ENCODE assay signal across 8 mouse cellular contexts in the genomic region with DNA sequence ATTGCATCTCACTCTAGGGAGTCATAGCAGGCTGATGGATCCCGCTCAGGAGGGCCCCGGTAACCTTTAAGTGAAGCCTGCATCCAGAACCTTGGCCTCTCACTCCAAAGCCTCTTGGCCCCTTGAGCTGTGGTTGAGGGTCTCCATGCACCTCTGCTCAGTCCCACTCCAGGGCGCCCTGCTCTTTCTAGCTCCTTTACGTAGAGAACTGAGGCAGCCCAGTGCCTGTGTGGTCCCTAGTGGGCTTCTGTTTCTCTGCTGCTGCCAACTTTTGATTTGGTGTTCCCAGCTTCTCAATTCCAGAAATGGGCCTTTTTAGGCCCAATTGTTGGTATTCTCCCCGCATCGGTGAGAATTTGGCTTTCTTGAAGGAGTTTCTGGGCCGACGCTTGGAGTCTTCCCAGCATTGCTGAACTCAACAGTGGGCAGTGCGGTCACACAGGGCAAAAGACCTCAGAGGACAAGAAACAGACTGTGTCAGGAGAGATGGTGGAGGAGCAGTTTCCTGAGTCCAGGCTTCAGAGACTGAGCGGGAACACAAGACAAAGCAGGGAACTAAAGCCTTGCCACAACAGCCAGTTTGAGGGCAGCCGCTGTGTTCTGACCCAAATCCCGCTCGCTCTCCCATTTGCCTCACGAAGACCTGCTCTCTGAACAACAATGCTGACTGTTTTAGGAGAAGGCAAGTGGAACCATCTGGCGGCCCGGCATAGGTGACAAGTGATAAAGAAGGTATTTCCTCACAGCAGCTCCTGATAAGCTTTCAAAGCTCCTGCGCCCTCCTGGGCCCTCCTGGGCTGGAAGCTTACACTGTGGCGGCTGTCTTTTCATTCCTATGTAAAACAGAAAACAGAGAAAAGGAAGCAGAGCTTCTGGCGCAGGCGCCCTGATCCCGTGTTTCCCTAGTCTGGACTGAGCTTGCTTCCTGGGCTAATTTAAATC.
DNase-seq lines count a peak whose midpoint lies in the region; ATAC-seq and TF ChIP-seq lines count a peak whose summit lies in the region.

No protein-coding gene starts in this region.

- peaks cover 9% of the 10 kb centered on the region; the same call in 1 of the 2 replicates for H3K4me1 ChIP-seq in embryonic facial prominence, embryonic 13.5 days
- peaks cover 5% of the 10 kb centered on the region for H3K4me1 ChIP-seq in midbrain, embryonic 11.5 days (ENCODE audit: control insufficient read depth, insufficient read depth, low read length)

- no peaks in the 10 kb centered on the region for H3K27me3 ChIP-seq in embryonic facial prominence, embryonic 13.5 days
- no peaks in the 10 kb centered on the region for H3K27me3 ChIP-seq in midbrain, embryonic 11.5 days (ENCODE audit: control insufficient read depth, insufficient read depth, low read length)

- H3K4me2 ChIP-seq in embryonic facial prominence, embryonic 13.5 days, result peak overlapping the region; percentile 49
- peak overlapping the region; percentile 41; the same call in 1 of the 2 replicates for H3K4me2 ChIP-seq in midbrain, embryonic 11.5 days

- H3K27ac ChIP-seq in gastrocnemius, adult 2 months, result peak overlapping the region; percentile 63
- peak overlapping the region; percentile 36; the same call in 1 of the 2 replicates for H3K27ac ChIP-seq in embryonic facial prominence, embryonic 13.5 days
- no peak overlapping the region for H3K27ac ChIP-seq in midbrain, embryonic 11.5 days (ENCODE audit: low read depth, low read length)

- no peaks in the 10 kb centered on the region for H3K36me3 ChIP-seq in embryonic facial prominence, embryonic 13.5 days
- no peaks in the 10 kb centered on the region for H3K36me3 ChIP-seq in midbrain, embryonic 11.5 days (ENCODE audit: control insufficient read depth, insufficient read depth, low read length)

- DNase-seq in gastrocnemius, adult 2 months, result no peak
- no peak for DNase-seq in gastrocnemius, adult 8-10 months (ENCODE audit: low spot score in 2 of 2)
- DNase-seq in heart, postnatal 10 days, result peak; percentile 15 to 33
- peak; percentile 58 to 73 for DNase-seq in layer of hippocampus, adult 8-10 months (ENCODE audit: low spot score in 2 of 2)
- DNase-seq in midbrain, embryonic 11.5 days (ENCODE audit: low spot score, missing footprints), result peak; percentile 91
- no peak for DNase-seq in thymus, postnatal 10 days (ENCODE audit: low spot score in 2 of 2)
- DNase-seq in gastrocnemius, postnatal 36 days, result no peak

- no peak overlapping the region; the same call in 1 of the 2 replicates for H3K4me3 ChIP-seq in gastrocnemius, adult 2 months
- H3K4me3 ChIP-seq in embryonic facial prominence, embryonic 13.5 days, result no peak overlapping the region
- H3K4me3 ChIP-seq in midbrain, embryonic 11.5 days (ENCODE audit: low read depth, low read length), result no peak overlapping the region

- peak overlapping the region; percentile 32; the same call in 1 of the 2 replicates for H3K9ac ChIP-seq in embryonic facial prominence, embryonic 13.5 days
- peak overlapping the region; percentile 51 for H3K9ac ChIP-seq in midbrain, embryonic 11.5 days (ENCODE audit: low read length)

- no peak for TF ChIP-seq CTCF in gastrocnemius, adult 2 months (IDR thresholded peaks at IDR 0.05)

- no peak for ATAC-seq in embryonic facial prominence, embryonic 13.5 days (ENCODE audit: insufficient number of reproducible peaks, insufficient read depth, low FRiP score, low TSS enrichment, low read depth)
- ATAC-seq in midbrain, embryonic 11.5 days (ENCODE audit: low FRiP score), result peak; percentile 79

- no peaks in the 10 kb centered on the region for H3K9me3 ChIP-seq in embryonic facial prominence, embryonic 13.5 days
- no peaks in the 10 kb centered on the region for H3K9me3 ChIP-seq in midbrain, embryonic 11.5 days (ENCODE audit: control insufficient read depth, low read length)

- intact Hi-C loops in gastrocnemius, adult 2 months (cut with DNase I), result no loop called here
- intact Hi-C loops in heart, postnatal 10 days (cut with DNase I), result no loop called here
- intact Hi-C loops in gastrocnemius, postnatal 36 days (cut with DNase I), result no loop called here

- 43% methylated on average over 21 of the region's 21 CpGs for WGBS in embryonic facial prominence, embryonic 13.5 days
- 38% methylated on average over 21 of the region's 21 CpGs for WGBS in midbrain, embryonic 11.5 days

Comparison
In these comparisons a context has a peak if more than half of its experiments do, and no peak if none do; other contexts are left out.
1. DNase-seq: peak in heart, postnatal 10 days (2 of 2), layer of hippocampus, adult 8-10 months (2 of 2) and midbrain, embryonic 11.5 days (single experiment); none in gastrocnemius, adult 2 months (single experiment), gastrocnemius, adult 8-10 months (0 of 2), thymus, postnatal 10 days (0 of 2) and gastrocnemius, postnatal 36 days (0 of 2).